ENCODE assay signal across 8 mouse cellular contexts in the genomic region with DNA sequence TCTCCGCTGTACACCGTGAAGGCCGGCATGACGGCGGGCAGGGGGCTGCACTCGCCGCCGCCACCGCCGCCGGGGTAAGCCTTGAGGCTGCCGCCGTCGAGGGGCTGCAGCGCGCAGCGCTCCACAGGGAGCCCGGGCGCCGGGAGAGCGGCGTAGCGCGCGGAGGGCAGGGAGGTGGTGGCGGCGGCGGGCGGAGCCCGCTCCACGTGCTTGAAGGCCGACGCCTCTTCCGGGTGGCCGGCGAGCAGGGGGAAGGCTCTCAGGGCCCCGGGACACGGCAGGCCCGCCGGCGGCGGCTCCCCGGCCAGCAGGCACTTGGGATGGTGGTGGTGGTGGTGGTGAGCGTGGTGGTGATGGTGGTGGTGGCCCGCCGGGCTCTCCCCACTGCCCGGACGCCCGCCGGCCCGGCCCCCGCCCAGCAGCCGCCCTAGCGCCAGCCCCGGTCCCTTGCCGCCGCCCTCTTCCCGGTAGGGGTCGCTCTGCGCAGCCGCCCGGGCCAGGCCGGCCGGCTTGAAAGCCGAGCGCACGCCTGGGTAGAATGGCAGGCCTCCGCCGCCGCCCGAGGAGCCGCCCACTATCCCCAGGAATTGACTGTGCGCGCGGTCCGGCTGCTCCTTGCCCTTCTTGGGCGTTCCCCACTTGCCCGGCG. TPM values are rescaled to one million over a fixed set of nuclear protein-coding genes. Genes with fewer than 3 reads are reported as not detected.
DNase-seq lines count a peak whose midpoint lies in the region; ATAC-seq and TF ChIP-seq lines count a peak whose summit lies in the region.

No protein-coding gene starts in this region.

- TF ChIP-seq EP300 in heart, postnatal 0 days (IDR thresholded peaks at IDR 0.05; ENCODE audit: low read depth): no peak

- H3K36me3 ChIP-seq in lung, embryonic 14.5 days (ENCODE audit: insufficient read depth): no peaks in the 10 kb centered on the region
- no peaks in the 10 kb centered on the region for H3K36me3 ChIP-seq in heart, postnatal 0 days (replicated peaks; ENCODE audit: control insufficient read depth, insufficient read depth, low read length)
- no peaks in the 10 kb centered on the region for H3K36me3 ChIP-seq in neural tube, embryonic 15.5 days

- H3K27me3 ChIP-seq in lung, embryonic 14.5 days (ENCODE audit: insufficient read depth, low read length): peaks cover 100% of the 10 kb centered on the region
- H3K27me3 ChIP-seq in heart, postnatal 0 days (ENCODE audit: control insufficient read depth, insufficient read depth, low read length): peaks cover 100% of the 10 kb centered on the region
- peaks cover 95% of the 10 kb centered on the region for H3K27me3 ChIP-seq in neural tube, embryonic 15.5 days (replicated peaks)

- H3K27ac ChIP-seq in lung, embryonic 14.5 days (ENCODE audit: low read depth): no peak overlapping the region
- H3K27ac ChIP-seq in brown adipose tissue, adult 24 weeks (replicated peaks; ENCODE audit: low read depth, low read length): no peak overlapping the region
- no peak overlapping the region for H3K27ac ChIP-seq in heart, postnatal 0 days (ENCODE audit: low read depth)
- no peak overlapping the region for H3K27ac ChIP-seq in neural tube, embryonic 15.5 days (replicated peaks)

- H3K4me1 ChIP-seq in lung, embryonic 14.5 days (ENCODE audit: insufficient read depth): no peaks in the 10 kb centered on the region
- H3K4me1 ChIP-seq in brown adipose tissue, adult 24 weeks (ENCODE audit: control insufficient read depth, insufficient read depth, insufficient read length, low read length): no peaks in the 10 kb centered on the region
- H3K4me1 ChIP-seq in heart, postnatal 0 days (ENCODE audit: control insufficient read depth, insufficient read depth): 0 out of 2 replicates have a peak, but pooled peaks cover 4% of the 10 kb centered on the region
- H3K4me1 ChIP-seq in neural tube, embryonic 15.5 days: peaks cover 19% of the 10 kb centered on the region

- 0 out of 2 replicates have a peak, but pooled peaks have one; percentile 17 for TF ChIP-seq CTCF in lung, embryonic 14.5 days (IDR thresholded peaks at IDR 0.05; ENCODE audit: low read depth)
- no peak for TF ChIP-seq CTCF in heart, postnatal 0 days (IDR thresholded peaks at IDR 0.05; ENCODE audit: low read depth)

- H3K9ac ChIP-seq in lung, embryonic 14.5 days: no peak overlapping the region
- no peak overlapping the region for H3K9ac ChIP-seq in heart, postnatal 0 days (replicated peaks; ENCODE audit: low read depth, low read length)
- H3K9ac ChIP-seq in neural tube, embryonic 15.5 days (replicated peaks): 0 out of 2 replicates have a peak overlapping the region, but pooled peaks have one; percentile 10

- H3K9me3 ChIP-seq in lung, embryonic 14.5 days (ENCODE audit: low read depth, low read length): no peaks in the 10 kb centered on the region
- no peaks in the 10 kb centered on the region for H3K9me3 ChIP-seq in heart, postnatal 0 days (replicated peaks; ENCODE audit: control insufficient read depth, low read length)
- no peaks in the 10 kb centered on the region for H3K9me3 ChIP-seq in neural tube, embryonic 15.5 days (replicated peaks)

- peak; percentile 90 for ATAC-seq in lung, embryonic 14.5 days (ENCODE audit: insufficient read depth)
- peak; percentile 39; the same call in 1 of the 2 replicates for ATAC-seq in heart, postnatal 0 days (ENCODE audit: insufficient read depth, low read depth)
- peak; percentile 73 for ATAC-seq in neural tube, embryonic 15.5 days (ENCODE audit: low FRiP score)

- DNase-seq in lung, embryonic 14.5 days: peak; percentile 57
- DNase-seq in lung, postnatal 36 days: no peak
- no peak for DNase-seq in heart, postnatal 0 days (ENCODE audit: low spot score)
- DNase-seq in liver: peak; percentile 34
- DNase-seq in urinary bladder, postnatal 4 days (ENCODE audit: low spot score in 2 of 2): no peak
- DNase-seq in MN1 (ENCODE audit: low spot score): no peak

- peak overlapping the region; percentile 61 for H3K4me2 ChIP-seq in lung, embryonic 14.5 days
- peak overlapping the region; percentile 58 for H3K4me2 ChIP-seq in heart, postnatal 0 days (ENCODE audit: low read depth, low read length)
- H3K4me2 ChIP-seq in neural tube, embryonic 15.5 days: peak overlapping the region; percentile 65

- WGBS in lung, embryonic 14.5 days: 1% methylated on average over 66 of the region's 79 CpGs
- 0% methylated on average over 28 of the region's 79 CpGs for WGBS in heart, postnatal 0 days
- under 1% methylated on average over 60 of the region's 79 CpGs for WGBS in neural tube, embryonic 15.5 days

- peak overlapping the region; percentile 40 for H3K4me3 ChIP-seq in lung, embryonic 14.5 days (ENCODE audit: low read depth, low read length)
- peak overlapping the region; percentile 33 for H3K4me3 ChIP-seq in brown adipose tissue, adult 24 weeks (ENCODE audit: insufficient read depth, low read depth, low read length)
- peak overlapping the region; percentile 46 for H3K4me3 ChIP-seq in heart, postnatal 0 days (ENCODE audit: low read depth, low read length)
- peak overlapping the region; percentile 44 for H3K4me3 ChIP-seq in neural tube, embryonic 15.5 days (replicated peaks)

RNA-seq across cellular contexts. Expression of a gene that starts 6.7 kb away (rescaled TPM):
- polyA plus RNA-seq in lung, embryonic 14.5 days (2014; fragmentation: Nextera tagmentation; extraction: Ambion mirVana): not detected in 2 replicates
- polyA plus RNA-seq in brown adipose tissue, adult 24 weeks (2012; ENCODE audit: insufficient read depth, insufficient read length, missing spikeins): not detected in 2 replicates
- total RNA-seq in heart, postnatal 0 days (2014; rRNA removed; ENCODE audit: low replicate concordance): not detected in 2 replicates
- polyA plus RNA-seq in heart, postnatal 0 days (2015; fragmentation: Nextera tagmentation; extraction: Ambion mirVana): not detected in 2 replicates
- 0.18 and 0.24 TPM in 2 replicates for polyA plus RNA-seq in neural tube, embryonic 15.5 days (2015; fragmentation: Nextera tagmentation; extraction: Ambion mirVana)

RNA-seq across cellular contexts. Expression of a gene that starts 48.4 kb away (rescaled TPM):
- 46.8 and 51.1 TPM in 2 replicates for polyA plus RNA-seq in lung, embryonic 14.5 days (2014; fragmentation: Nextera tagmentation; extraction: Ambion mirVana)
- 25.5 and 30.2 TPM in 2 replicates for polyA plus RNA-seq in brown adipose tissue, adult 24 weeks (2012; ENCODE audit: insufficient read depth, insufficient read length, missing spikeins)
- total RNA-seq in heart, postnatal 0 days (2014; rRNA removed; ENCODE audit: low replicate concordance): 12.0 and 26.6 TPM in 2 replicates
- polyA plus RNA-seq in heart, postnatal 0 days (2015; fragmentation: Nextera tagmentation; extraction: Ambion mirVana): 20.1 and 21.4 TPM in 2 replicates
- polyA plus RNA-seq in neural tube, embryonic 15.5 days (2015; fragmentation: Nextera tagmentation; extraction: Ambion mirVana): 65.6 and 67.1 TPM in 2 replicates

Comparison
In these comparisons a context has a peak if more than half of its experiments do, and no peak if none do; other contexts are left out.
1. DNase-seq: peak in lung, embryonic 14.5 days (single experiment) and liver (single experiment); none in lung, postnatal 36 days (single experiment), heart, postnatal 0 days (single experiment), urinary bladder, postnatal 4 days (0 of 2) and MN1 (single experiment).
2. ATAC-seq: peak in every context shown above with its lines; median percentile 90 in lung, embryonic 14.5 days; 73 in neural tube, embryonic 15.5 days; 39 in heart, postnatal 0 days.
3. Peak in every context shown above with its lines, with median percentiles within 50 percentile points of each other: H3K4me2 ChIP-seq and H3K4me3 ChIP-seq.